Mouse (Mus musculus) urinary bladder, postnatal 4 days (tissue): ENCODE measurements around the gene Slc9c1.
A peak's percentile ranks its signal among the peaks of the same experiment; 100 is the strongest.

Experiments used
- DNase-seq, 2 experiments: peaks; one replicate each; pipeline ENCODE4 v3.0.0; 2021 to 2022; ENCODE audit warnings: low spot score in 2 of 2

Slc9c1 gene

GRCm38 (mm10) chr16:45625342-45625741 lies 90.2 kb downstream of the Slc9c1 start:
- DNase-seq: no peak

- DNase-seq: no peak
These were observed 94.5 kb downstream of the Slc9c1 start for GRCm38 (mm10) chr16:45629497-45630105.

- DNase-seq: peak in 1 of 2 experiments; percentile 24
These were observed 95.3 kb downstream of the Slc9c1 start for GRCm38 (mm10) chr16:45630347-45630960.

GRCm38 (mm10) chr16:45632420-45632819 lies 97.3 kb downstream of the Slc9c1 start:
- DNase-seq: no peak

DNA sequence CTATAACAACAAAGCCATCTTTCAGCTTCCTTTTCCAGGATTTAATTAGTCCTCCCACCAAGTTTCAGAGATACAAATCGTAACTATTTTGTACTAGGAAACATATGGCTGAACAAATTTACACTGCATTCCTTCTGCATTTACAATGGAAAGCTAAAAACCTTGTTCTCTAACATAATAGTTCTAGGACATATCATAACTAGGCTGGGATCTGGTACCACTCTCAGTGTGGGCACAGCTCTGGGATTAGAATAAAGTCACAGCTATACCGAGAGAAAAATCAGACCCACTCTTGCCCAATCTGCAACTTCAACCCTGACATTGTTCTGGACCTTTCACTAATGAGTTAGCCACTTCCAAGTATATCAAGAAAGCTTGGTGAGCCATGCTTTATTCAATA lies 100.7 kb downstream of the Slc9c1 start:
- DNase-seq: no peak

GRCm38 (mm10) chr16:45640070-45640762 lies 105.1 kb downstream of the Slc9c1 start:
- no peak for DNase-seq

DNA sequence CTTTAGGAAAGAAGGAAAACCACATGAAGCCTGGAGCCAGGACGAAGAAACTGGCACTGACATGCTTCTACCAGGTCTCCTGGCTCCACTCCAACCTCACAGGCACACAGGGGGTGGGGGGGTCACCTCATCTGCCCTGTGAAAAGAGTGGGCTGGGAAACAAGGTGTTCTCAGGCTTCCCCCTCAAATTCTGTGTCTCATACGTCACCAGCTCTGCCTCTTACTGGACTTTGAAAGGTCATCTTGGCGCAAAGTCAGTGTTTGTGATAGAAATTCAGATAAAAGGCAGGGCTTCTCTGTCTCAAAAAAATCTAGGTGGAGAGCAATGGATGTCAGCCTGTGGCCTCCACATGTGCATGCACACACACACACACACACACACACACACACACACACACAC lies 106.2 kb downstream of the Slc9c1 start:
- no peak for DNase-seq

DNA sequence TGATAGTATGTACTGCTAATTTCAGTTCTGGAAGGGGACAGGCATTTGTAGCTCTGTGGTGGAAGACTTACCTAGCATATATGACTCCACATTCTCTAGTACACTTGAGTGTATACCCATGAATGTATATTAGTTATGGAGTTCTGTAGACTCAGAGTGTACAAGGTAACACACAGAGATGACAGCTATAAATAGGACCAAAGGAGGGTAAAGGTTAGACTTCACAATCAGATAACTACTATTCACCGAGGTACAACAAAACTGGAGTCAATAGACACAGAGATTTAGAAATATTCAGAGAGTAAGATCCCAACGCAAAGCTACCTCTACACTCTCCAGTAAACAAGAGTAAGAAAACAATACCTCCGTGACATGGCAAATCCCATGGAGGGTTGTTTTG lies 108.8 kb downstream of the Slc9c1 start:
- DNase-seq: no peak

- no peak for DNase-seq
These were observed 109.3 kb downstream of the Slc9c1 start for GRCm38 (mm10) chr16:45644380-45644779.

GRCm38 (mm10) chr16:45651497-45651896 lies 116.4 kb downstream of the Slc9c1 start:
- no peak for DNase-seq

DNA sequence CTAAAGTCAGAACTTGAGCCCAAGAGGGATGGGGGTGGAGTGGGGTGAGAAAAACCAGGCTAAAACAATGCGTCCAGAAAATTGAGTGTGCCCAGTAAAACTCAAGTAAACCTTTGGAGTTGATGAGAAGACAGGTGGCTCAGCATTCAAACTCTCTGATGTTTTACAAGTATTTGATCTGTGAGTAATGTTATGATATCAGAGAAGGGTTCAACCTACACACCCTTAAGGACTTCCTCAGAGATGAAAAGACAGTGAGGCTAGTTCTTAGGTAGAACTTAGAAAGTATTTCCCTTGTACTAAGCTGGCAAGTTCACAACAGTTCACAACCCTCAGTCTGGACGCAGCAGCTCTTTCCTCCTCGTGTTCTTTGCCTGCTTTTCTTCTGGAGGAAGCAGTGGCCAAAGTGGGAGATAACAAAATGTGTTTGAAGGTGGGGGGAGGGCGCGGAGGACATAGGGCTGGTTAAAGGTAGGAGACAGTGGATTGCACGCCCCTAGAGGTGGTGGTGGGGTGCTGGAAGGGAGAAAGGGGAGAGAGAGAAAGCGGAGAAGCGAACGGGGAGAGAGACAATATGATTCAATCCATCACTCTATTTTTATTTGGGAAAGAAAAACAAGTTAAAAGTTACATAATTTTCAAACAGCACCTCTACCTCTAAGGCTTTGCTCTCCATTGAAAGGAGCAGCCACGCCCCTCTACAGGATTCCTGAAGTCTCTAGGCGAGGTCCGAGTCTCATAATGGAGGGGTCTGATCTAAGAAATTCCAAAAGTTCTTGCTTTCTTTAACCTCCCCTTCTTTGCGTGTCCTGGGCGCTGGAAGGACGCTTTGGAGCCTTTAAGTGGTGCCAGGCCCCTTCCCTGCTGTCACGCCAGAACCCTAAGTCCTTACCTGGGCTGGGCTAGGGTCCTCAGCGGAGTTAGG lies 118.2 kb downstream of the Slc9c1 start:
- no peak for DNase-seq

GRCm38 (mm10) chr16:45653934-45654332 lies 118.8 kb downstream of the Slc9c1 start, which contains the start of gene BC016579:
Gene BC016579, minus strand, starts transcription at chr16:45654068.
- peak in 1 of 2 experiments; percentile 60 for DNase-seq

GRCm38 (mm10) chr16:45654465-45654864 lies 119.4 kb downstream of the Slc9c1 start:
- DNase-seq: no peak
